Mouse (Mus musculus): ENCODE measurements at regions not wholly inside any gene's neighbourhood (a gene's known extent, or its start where the extent isn't known, plus 50 kb on each side); places are given as distances from the start of the nearest gene placed in this dataset.

DNA sequence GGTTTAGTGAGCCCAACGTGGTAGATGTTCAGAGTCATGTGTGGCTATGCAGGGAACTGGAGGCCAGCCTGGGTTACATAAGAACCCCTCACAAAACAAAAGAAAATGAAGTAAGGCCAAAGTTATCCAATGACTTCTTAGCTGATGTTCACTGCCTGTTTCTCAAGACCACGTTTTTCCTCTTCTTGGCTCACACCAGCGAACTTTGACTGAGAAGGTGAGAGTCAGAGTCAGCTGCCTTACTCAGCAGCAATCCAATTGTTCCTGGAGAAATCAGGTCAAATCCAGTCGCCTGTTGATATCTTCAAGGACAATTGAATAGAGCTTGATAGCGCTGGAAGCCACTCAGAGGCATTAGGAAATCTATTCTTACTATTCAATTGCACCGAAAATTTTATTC lies 142.0 kb upstream of the Mast4 start:
- no peak for DNase-seq (ENCODE audit: low spot score in 2 of 2)

- no peak for DNase-seq (ENCODE audit: low spot score in 2 of 2)
Observed at GRCm38 (mm10) chr13:103472216-103472615, 137.9 kb upstream of the Mast4 start.

DNA sequence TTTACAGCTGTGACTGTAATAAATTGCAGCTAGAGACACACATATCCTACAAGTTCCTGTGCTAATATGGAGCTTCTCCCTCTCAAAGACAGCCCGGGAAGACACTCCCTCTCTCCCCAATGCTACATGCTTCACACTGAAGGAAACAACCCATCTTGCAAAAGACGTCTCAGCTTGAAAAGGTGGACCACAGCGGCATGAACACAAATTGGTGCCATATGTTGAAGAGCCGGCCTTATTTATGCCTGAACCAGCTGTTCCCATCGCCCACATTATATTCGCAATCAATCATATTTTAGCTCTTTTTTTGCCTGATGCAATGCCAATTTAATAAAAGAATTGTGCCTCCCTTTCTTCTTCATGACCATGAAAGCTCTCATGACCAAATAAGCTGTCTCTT lies 135.8 kb upstream of the Mast4 start:
- DNase-seq (ENCODE audit: low spot score in 2 of 2), result no peak

DNA sequence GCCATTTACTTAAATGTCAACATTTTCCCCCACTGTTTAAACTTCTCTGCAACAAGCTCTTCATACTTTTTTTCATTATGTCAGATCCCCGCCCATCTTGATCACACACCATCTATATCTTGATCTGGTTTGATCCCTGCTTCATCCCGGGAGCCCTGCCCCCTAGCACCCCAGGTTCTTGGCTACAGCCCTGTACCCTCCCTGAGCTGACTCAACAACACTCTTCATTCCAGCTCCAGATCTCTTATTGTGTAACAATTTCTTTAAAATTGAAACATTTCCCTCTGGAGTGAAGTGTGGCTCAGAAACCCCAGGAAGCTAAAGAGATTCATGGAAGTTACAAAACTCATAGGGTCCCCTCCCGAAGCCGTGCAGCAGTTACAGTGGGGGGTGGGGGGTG lies 126.2 kb upstream of the Mast4 start:
- no peak for DNase-seq (ENCODE audit: low spot score in 2 of 2)

DNA sequence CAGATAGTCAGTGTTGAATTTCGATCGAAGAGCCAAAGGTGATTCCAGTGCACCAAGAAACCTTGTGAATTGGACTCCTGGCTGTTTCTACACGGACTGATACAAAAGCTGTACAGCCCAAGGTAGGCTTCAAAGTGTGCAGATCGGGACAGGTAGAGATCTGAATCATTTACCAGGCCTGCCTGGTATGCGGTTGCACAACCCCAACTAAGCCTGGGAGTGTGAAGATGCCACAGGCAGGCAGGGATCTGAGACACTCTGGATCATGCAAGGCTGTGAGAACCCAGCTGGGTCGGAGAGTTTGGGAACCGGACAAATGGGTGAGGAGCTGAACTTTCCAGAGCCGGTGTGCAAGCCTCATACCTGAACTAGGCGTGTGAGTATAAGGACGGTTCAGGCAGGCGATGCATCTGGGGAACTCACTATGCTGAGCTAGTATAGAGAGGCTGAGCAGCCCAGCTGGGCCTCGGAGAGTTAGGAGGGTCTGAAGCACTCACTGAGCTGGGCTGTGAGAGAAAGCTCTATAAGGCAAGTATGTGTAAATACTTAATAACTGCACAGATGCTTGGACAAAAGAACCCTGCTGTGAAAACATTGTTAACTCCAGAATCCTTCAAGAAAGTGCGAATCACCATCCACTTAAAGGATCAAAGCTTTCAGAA lies 125.3 kb upstream of the Mast4 start:
- DNase-seq (ENCODE audit: low spot score in 2 of 2), result no peak

DNA sequence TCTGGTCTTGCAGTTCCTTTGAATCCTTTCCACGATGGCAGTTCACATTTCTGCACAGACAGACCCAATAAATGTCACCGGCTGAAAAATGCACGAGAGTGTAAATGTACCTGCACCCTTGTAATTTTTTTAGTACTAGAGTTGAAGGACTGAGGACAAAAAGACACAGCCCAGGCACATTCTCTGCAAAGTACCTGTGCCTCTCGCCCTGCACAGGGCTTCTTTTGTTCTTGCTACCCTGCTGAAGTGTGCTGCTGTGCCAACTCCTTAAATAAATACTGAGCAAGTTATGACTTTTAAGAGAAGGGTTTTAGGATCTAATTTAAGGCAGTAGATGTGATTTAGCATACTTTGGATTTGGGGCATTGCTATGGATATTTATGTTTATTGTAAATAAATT lies 118.5 kb upstream of the Mast4 start:
- DNase-seq (ENCODE audit: low spot score in 2 of 2), result no peak

GRCm38 (mm10) chr13:103430589-103430988 lies 96.3 kb upstream of the Mast4 start:
- peak; percentile 36 to 47 for DNase-seq (ENCODE audit: low spot score in 2 of 2)

DNA sequence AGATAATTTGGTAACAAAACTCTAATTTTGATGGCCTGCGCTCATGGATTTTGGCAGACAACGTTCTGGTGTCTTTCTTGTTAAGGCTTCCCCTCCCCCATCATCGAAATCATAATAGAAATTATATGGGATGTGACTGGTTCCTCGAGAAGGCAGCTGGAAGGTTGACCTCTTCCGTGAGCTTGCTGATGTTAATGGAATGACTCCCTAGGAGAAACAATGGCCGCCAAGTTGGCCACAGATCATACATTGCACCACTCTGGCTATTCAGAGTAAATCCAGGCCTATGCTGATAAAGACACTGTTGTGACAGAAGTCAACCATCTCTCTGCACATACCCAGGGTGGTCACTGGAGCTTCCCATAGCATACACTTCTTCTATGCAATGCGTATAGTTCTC lies 89.7 kb upstream of the Mast4 start:
- DNase-seq (ENCODE audit: low spot score in 2 of 2), result no peak

DNA sequence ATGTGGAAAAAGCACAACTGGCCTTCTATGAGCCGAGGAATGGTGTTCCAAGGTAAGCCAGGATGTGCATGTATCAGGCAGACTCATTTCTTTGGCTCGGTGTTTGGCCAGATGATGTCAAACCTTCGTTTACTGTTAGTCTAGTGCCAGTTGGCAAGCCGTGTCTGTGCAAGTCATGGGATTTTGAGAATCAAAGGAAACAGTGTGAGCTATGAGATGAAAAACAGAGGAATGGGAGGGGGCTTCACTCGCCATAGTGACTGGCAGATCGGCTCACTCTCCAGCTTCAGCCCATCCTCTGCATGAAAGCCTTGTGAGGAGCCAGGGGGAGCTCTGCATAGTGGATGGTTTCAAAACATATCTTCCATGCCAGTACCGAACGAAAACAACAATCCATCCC lies 89.1 kb upstream of the Mast4 start:
- peak in 1 of 2 experiments; percentile 28 for DNase-seq (ENCODE audit: low spot score in 2 of 2)

DNA sequence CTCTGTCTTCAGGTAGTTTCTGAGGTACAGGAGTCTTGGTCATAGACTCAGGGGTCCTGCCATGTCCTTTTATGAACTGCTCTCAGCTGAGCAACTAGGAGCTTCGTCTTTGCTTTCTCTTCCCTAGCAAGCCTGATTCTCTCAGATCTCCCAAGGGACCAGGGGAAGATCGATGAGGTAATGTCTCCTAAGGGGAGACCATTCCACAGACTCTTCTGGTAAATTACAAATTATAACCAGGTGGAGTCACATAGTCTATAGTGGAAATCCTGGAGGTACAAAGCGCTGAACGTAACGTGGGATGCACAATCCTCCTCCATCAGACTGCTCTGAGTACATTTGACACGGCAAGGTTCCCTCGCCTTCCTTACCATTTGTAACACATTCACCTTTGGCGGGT lies 88.7 kb upstream of the Mast4 start:
- DNase-seq (ENCODE audit: low spot score in 2 of 2), result no peak

DNA sequence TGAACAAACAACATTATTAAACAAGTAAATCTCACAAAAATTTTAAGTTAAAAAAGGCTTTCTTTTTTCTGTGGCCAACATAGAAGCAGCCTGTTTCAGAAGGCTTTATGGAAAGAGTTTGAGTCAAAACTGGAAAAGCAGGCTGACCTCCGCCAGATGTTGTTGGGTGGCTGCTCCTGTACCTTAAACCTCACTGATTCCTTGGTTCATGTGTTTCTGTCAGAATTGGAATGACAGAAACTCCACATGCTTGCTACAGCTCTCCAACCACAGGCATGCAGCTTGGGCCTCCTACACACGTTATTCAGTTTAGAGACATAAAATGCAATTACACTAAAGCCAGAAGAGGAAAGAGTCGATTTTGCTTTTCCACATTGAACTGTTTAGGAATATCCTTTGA lies 84.8 kb upstream of the Mast4 start:
- no peak for DNase-seq (ENCODE audit: low spot score in 2 of 2)

DNA sequence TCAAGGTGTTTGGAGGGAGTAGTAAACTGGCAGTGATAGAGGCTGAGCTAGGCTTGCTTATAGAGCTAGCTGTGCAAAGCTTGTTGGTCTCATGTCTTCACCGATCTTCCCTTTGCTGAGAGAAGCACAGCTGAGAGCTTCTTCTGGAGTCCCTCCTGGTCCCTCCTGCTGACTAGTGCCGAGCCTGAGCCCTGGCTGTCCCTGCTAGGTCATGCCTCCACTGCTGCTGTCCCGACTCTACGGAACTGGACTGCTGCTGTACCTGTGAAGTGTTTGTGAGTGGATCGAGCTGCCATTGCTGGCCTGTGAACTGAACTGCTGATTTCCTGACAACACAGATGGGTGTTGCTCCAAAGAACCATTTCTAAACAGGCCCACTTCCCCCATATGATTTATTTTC lies 83.0 kb upstream of the Mast4 start:
- DNase-seq (ENCODE audit: low spot score in 2 of 2), result no peak

DNA sequence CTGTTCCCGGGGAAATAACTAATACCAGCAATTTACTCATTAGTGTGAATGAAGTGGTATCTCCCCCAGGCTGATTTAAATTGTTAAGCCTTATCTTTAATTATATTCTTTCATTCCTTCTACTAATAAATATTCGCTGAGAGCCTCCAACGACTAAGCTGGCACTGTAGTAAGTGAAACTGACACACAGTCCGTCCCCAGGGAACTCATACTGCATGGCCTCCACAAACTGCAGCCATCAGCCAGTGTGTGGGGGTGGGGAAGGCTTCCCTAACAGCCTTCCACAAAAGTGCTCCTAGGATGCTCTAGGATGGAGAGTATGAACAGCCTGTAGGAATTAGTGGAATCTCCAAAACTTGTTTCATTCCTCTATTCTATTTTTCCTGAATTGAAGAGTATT lies 81.0 kb upstream of the Mast4 start:
- DNase-seq (ENCODE audit: low spot score in 2 of 2), result no peak

GRCm38 (mm10) chr13:103412566-103412965 lies 78.3 kb upstream of the Mast4 start:
- no peak for DNase-seq (ENCODE audit: low spot score in 2 of 2)

DNA sequence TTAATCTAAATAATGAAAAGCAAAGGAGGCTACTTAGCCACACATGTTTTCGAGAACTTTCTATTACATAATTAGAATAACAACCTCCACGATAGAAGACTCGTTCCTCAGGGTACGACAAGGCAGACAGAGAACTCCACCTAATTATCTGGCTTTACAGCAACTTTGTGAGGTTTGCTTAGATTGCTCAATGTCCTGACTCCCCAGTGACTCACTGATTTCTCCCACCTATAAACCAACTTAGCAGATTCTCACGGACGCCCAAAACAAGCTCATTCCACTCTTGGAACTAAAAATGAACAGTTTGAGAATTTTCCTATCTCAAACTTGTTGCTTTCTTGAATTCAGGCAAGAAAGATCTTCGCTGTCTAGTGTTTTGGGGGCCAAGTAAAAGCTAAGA lies 75.0 kb upstream of the Mast4 start:
- DNase-seq (ENCODE audit: low spot score in 2 of 2), result no peak

DNA sequence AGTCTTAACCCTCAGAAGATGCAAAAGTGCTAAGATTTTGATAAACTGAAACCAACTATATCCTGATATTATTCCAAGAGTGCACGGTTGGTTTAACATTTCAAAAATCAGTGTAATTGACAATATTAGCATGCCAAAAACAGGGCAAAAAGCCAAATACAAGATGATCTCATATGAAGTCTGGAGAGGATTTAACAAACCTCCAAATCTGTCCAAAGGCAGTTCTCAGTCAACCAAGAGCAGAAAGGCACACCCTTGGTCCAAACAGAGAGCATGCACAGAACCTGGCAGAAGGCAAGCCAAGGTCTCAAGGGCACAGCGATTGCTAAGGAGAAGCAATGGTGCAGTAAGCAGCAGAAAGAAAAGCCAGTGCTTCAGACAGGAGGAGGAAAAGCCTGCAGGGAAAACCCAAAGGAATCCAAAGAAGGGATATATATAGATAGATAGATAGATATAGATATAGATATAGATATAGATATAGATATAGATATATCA lies 62.3 kb upstream of the Mast4 start:
- DNase-seq (ENCODE audit: low spot score in 2 of 2), result no peak

DNA sequence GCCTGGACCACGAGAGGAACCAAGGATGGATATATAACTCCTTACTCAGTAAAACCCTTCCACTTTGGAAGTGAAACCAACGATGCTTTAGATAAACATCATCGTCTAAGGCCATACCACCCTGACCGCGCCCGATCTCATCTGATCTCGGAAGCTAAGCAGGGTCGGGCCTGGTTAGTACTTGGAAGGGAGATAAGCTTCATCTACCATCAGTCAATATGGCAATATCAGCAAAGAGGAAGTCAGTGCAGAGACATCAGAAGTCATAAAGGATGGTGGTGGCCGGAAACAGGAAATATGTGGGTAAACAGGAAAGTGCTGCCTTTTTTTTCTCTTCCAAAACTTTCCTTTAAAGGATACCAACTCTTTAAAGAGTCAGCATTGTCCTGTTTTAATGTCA lies 61.8 kb upstream of the Mast4 start:
- DNase-seq (ENCODE audit: low spot score in 2 of 2), result no peak

DNA sequence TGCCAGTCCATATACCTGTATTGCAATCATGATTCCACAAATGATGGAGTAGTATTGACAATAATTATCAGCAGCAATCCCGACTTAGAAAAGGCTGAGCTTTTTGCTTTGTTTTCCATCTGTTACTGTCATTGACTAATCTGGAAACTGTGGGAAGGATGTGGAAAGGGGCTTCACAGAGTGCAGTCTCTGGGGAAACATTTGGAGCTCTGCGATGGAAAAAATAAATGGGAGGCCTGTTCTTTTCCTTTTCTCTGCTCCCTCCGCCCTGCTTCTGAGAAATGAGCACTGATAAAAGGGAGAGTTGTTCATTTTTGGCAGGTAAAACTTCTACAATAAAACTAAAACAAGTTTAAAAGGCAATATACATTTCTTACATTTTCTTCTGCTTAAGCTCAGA lies 58.3 kb upstream of the Mast4 start:
- no peak for DNase-seq (ENCODE audit: low spot score in 2 of 2)

DNA sequence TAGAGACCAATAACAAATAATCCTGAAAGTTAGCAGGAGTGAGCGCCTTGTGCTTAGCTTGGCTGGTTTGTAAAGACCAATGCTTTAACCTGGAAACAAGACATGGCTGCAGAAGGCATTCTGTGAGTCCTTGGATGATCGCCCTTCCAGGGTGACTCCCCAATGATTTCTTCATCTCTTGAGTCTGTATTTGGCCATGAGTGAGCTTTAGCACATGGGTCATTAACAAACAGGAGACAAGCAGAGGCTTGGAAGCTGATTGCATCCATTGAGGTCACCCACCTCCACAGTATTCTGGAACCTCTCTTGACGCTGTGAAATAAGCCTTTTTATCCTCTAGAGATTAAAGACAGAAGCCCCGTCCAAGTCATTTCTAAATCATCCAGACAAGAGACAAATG lies 57.1 kb upstream of the Mast4 start:
- no peak for DNase-seq (ENCODE audit: low spot score in 2 of 2)

DNA sequence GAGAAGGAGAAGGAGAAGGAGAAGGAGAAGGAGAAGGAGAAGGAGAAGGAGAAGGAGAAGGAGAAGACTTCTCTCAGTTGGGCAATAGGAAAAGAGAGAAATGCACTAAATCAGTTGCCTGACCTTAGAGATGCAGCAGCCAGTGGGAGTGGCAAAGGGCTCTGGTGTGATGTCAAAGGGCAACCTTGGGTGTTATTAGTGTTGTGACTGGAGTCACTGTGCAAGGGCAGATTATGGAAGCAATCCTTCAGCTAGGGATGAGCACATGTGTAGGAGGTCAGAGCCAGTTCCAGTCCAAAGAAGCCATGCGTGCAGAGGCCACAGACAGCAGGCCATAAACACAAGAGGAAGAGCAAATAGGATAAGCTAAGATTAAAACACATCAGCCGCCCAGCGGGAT lies 56.7 kb upstream of the Mast4 start:
- no peak for DNase-seq (ENCODE audit: low spot score in 2 of 2)

DNA sequence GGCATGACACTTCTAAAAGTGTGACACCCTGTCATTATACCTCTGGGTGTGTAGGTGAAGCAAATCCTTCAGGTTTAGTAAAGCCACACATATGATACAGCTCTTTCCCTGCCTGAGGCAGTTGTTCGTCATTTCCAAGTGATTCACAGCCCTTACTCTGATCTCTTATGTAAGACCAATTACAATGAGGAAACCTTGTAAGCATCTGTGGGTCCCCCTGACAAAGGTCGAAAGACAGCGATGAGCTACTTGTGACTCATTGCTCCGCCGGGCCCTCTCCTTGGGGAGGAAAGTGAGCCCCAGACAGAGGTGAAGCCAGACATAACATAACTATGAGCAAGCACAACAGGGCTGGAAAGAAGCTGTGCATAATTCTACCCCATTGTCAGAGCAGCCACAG lies 52.7 kb upstream of the Mast4 start:
- no peak for DNase-seq (ENCODE audit: low spot score in 2 of 2)

All from right cerebral cortex, postnatal 10 days (tissue).